Mouse (Mus musculus): ENCODE data around the gene Vmn1r76. TPM values are rescaled to one million over a fixed set of nuclear protein-coding genes. Genes with fewer than 3 reads are reported as not detected.

Vmn1r76 gene
- total RNA-seq (2023): not detected

DNA sequence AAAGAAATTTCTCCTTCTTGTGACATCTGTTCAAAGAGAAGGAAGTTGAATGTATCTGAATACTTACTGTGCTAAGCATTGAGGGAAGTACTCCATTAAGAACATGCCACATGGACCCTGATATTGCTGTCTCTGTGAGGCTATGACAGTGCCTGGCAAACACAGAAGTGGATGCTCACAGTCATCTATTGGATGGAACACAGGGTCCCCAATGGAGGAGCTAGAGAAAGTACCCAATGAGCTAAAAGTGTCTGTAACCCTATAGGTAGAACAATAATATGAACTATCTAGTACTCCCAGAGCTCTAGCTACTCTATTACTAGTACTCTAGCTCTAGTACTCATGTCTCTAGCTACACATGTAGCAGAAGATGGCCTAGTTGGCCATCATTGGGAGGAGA, at the start of gene Vmn1r76:
TSS of gene Vmn1r76 (minus strand) at position 101 of the 400 bp plus-strand sequence.

DNA sequence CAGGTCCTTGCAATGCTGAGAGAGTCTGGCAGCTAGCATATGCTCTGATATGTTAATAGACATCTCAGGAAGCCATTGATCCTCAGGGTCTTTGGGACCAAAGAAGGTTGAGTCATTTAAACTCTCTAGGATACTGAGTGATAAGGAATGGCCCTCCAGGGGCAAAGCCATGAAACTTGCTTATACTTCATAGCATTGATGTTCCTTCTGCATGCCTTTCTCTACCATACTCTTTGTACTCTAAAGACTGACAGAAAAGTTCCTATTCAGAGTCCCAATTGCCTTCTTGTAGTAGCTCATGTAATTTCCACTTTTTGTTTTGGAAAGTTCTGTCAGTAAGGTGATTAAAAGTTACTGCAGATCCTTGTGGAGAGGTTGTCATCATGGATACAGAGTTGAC, 63.7 kb downstream of the Vmn1r76 start, which contains the start of gene Vmn1r75:
TSS of gene Vmn1r75 (plus strand) at position 301 of the 400 bp plus-strand sequence.

Other genes with a start within 250 kb of the Vmn1r76 start
- not detected for gene Vmn1r73, start 207.9 kb downstream of the Vmn1r76 start, total RNA-seq (2023)
- not detected for gene Vmn1r74, start 104.2 kb downstream of the Vmn1r76 start, total RNA-seq (2023)
- not detected for gene Vmn1r75, start 63.6 kb downstream of the Vmn1r76 start, total RNA-seq (2023)
- gene Vmn1r77, start 98.5 kb upstream of the Vmn1r76 start, total RNA-seq (2023): not detected
- gene Vmn1r78, start 212.0 kb upstream of the Vmn1r76 start, total RNA-seq (2023): not detected
- not detected for gene Vmn1r79, start 233.1 kb upstream of the Vmn1r76 start, total RNA-seq (2023)

All from CD8-positive naive resting alpha-beta T cell, adult 57 days (primary cell).